Mouse (Mus musculus): Measurements from ENCODE around the gene Atp5c1. TPM values are rescaled to one million over a fixed set of nuclear protein-coding genes. Genes with fewer than 3 reads are reported as not detected.

The Atp5c1 gene
- polyA plus RNA-seq, 1 experiment from 2014 or later: 474 TPM

Other genes starting within 250 kb of the Atp5c1 start
- gene 4930412O13Rik, start 199.3 kb downstream of the Atp5c1 start, polyA plus RNA-seq (2016; fragmentation: Nextera tagmentation; extraction: Ambion mirVana): 0.23 and 0.72 TPM in 2 replicates
- gene 9230102O04Rik, start 191.0 kb downstream of the Atp5c1 start, polyA plus RNA-seq (2016; fragmentation: Nextera tagmentation; extraction: Ambion mirVana): 0.78 and 0.94 TPM in 2 replicates
- 11.5 and 12.1 TPM in 2 replicates for gene Gata3, start 190.5 kb downstream of the Atp5c1 start, polyA plus RNA-seq (2016; fragmentation: Nextera tagmentation; extraction: Ambion mirVana)
- gene Taf3, start 31.9 kb downstream of the Atp5c1 start, polyA plus RNA-seq (2016; fragmentation: Nextera tagmentation; extraction: Ambion mirVana): 16.0 TPM in 2 replicates
- gene Kin, start 83 bp upstream of the Atp5c1 start, polyA plus RNA-seq (2016; fragmentation: Nextera tagmentation; extraction: Ambion mirVana): 37.9 and 40.6 TPM in 2 replicates
- gene Itih2, start 50.9 kb upstream of the Atp5c1 start, polyA plus RNA-seq (2016; fragmentation: Nextera tagmentation; extraction: Ambion mirVana): 0.57 and 0.94 TPM in 2 replicates
- 7.9 and 8.1 TPM in 2 replicates for gene Itih5, start 73.1 kb upstream of the Atp5c1 start, polyA plus RNA-seq (2016; fragmentation: Nextera tagmentation; extraction: Ambion mirVana)